Mouse (Mus musculus): Measurements from ENCODE around the gene St14. TPM values are rescaled to one million over a fixed set of nuclear protein-coding genes. Genes with fewer than 3 reads are reported as not detected.
"Not testable (repeated sequence)": the region's sequence is repeated elsewhere in the genome, so short reads cannot be mapped to it uniquely, and the experiment has no call there.

St14 gene
- polyA plus RNA-seq, 1 experiment from 2014 or later = 0.99 TPM

DNA sequence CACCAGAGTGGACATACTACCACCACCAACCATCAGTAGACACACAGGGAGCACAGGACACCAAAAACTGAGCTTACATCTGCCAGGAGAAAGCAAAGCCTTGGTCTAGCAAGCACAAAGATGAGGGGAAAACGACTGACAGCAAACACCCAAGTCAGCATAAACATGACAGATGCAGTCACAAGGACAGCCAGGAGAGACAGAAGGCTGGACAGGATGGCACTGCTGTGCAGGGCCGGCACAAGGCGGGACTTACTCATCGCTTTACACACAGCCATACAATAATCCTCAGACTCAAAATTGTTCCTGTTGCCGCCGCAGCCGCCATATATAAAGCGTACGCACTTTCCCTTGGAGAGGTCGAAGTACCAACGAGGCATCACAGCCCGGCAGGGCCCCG is 35.7 kb upstream of the St14 start:
- no peak overlapping the region for H3K9ac ChIP-seq (replicated peaks)
- TF ChIP-seq CTCF (IDR thresholded peaks at IDR 0.05; ENCODE audit: low read depth) = no peak
- peaks cover 43% of the 10 kb centered on the region for H3K36me3 ChIP-seq (replicated peaks; ENCODE audit: insufficient read depth, low read length)
- no peak for ATAC-seq
- H3K9me3 ChIP-seq (ENCODE audit: low read length) = no peaks in the 10 kb centered on the region
- no peak overlapping the region for H3K4me3 ChIP-seq (ENCODE audit: low read depth, low read length)
- H3K27me3 ChIP-seq (ENCODE audit: insufficient read depth, low read length) = no peaks in the 10 kb centered on the region
- 89% methylated on average over 13 of the region's 13 CpGs for WGBS (ENCODE audit: insufficient replicate concordance)
- H3K4me1 ChIP-seq (ENCODE audit: insufficient read depth) = no peaks in the 10 kb centered on the region
- DNase-seq = no peak
- H3K27ac ChIP-seq (ENCODE audit: low read depth) = no peak overlapping the region
- H3K4me2 ChIP-seq (ENCODE audit: low read depth, low read length) = no peak overlapping the region

DNA sequence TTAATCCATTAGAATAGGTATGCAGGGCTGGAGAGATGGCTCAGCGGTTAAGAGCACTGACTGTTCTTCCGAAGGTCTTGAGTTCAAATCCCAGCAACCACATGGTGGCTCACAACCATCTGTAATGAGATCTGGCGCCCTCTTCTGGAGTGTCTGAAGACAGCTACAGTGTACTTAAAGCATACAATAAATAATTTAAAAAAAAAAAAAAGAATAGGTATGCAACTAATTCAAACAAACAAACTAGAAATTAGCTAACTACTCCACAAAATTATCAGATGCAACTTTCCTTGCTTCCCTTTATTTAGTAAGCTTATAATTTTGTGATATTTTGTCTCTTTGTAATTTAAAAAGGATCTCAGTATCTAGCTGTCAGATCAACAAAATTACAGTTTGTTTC is 33.9 kb upstream of the St14 start:
- H3K36me3 ChIP-seq (replicated peaks; ENCODE audit: insufficient read depth, low read length) = peaks cover 60% of the 10 kb centered on the region
- H3K4me2 ChIP-seq (ENCODE audit: low read depth, low read length); H3K9me3 ChIP-seq (ENCODE audit: low read length); H3K9ac ChIP-seq (replicated peaks); H3K27ac ChIP-seq (ENCODE audit: low read depth); H3K4me3 ChIP-seq (ENCODE audit: low read depth, low read length); ATAC-seq; H3K27me3 ChIP-seq (ENCODE audit: insufficient read depth, low read length); H3K4me1 ChIP-seq (ENCODE audit: insufficient read depth); DNase-seq: not testable (repeated sequence)
- 76% methylated on average over 3 of the region's 3 CpGs for WGBS (ENCODE audit: insufficient replicate concordance)
- TF ChIP-seq CTCF (IDR thresholded peaks at IDR 0.05; ENCODE audit: low read depth) = 0 out of 2 replicates have a peak, but pooled peaks have one; percentile 18

DNA sequence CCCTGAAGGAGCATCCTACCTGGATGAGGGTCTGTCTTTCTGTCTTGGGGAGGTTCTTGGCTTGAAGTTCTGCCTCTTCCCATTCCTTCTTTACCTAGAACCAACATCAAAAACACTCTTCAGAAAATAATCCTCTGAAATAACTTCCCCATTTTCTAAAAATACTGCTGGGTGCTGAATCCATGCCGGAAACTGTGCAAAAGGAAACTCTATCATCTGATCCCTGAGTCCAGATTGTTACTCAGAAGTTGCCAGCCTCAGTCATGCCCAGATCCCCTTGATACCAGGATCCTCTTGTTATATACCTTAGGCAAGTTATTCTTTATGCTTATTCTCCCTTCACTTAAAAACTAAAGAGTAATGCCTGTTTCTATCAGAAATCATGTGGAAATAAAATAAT is 31.7 kb upstream of the St14 start:
- peaks cover 58% of the 10 kb centered on the region for H3K36me3 ChIP-seq (replicated peaks; ENCODE audit: insufficient read depth, low read length)
- WGBS (ENCODE audit: insufficient replicate concordance) = 31% methylated on average over 1 of the region's 1 CpGs
- H3K9me3 ChIP-seq (ENCODE audit: low read length) = no peaks in the 10 kb centered on the region
- peak overlapping the region; percentile 44; the same call in 1 of the 2 replicates for H3K27ac ChIP-seq (ENCODE audit: low read depth)
- ATAC-seq (no peak), DNase-seq (no peak)
- H3K4me2 ChIP-seq (ENCODE audit: low read depth, low read length) = no peak overlapping the region
- TF ChIP-seq CTCF (IDR thresholded peaks at IDR 0.05; ENCODE audit: low read depth) (no peak), EP300 (IDR thresholded peaks at IDR 0.05; ENCODE audit: low read depth) (no peak)
- H3K27me3 ChIP-seq (ENCODE audit: insufficient read depth, low read length) = no peaks in the 10 kb centered on the region
- no peak overlapping the region for H3K4me3 ChIP-seq (ENCODE audit: low read depth, low read length)
- H3K9ac ChIP-seq (replicated peaks) = no peak overlapping the region
- no peaks in the 10 kb centered on the region for H3K4me1 ChIP-seq (ENCODE audit: insufficient read depth)

DNA sequence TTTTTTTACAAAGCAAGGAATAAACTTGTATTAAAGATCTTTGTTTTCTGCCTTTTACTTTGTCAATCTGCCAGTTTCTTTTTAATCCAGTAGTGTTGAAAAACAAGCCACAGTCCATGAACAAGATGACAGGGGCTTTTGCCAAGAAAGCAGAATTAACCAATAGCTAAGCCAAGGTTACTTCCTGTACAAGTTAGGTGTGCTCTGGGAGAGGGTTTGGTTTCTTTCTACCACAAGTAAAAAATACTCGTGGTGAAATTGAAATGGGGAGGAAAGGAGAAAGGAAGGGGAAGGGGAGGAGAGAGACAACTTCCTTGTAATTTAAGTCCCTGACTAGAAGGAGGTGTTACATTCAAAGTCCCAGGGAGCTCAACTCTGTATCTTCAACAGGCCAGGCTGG is 31.3 kb upstream of the St14 start:
- peaks cover 58% of the 10 kb centered on the region for H3K36me3 ChIP-seq (replicated peaks; ENCODE audit: insufficient read depth, low read length)
- H3K4me2 ChIP-seq (ENCODE audit: low read depth, low read length) = no peak overlapping the region
- DNase-seq (no peak), ATAC-seq (no peak)
- TF ChIP-seq CTCF (IDR thresholded peaks at IDR 0.05; ENCODE audit: low read depth) = no peak
- no peak for TF ChIP-seq EP300 (IDR thresholded peaks at IDR 0.05; ENCODE audit: low read depth)
- no peaks in the 10 kb centered on the region for H3K4me1 ChIP-seq (ENCODE audit: insufficient read depth)
- H3K4me3 ChIP-seq (ENCODE audit: low read depth, low read length) = no peak overlapping the region
- H3K27me3 ChIP-seq (ENCODE audit: insufficient read depth, low read length) = no peaks in the 10 kb centered on the region
- WGBS (ENCODE audit: insufficient replicate concordance) = 34% methylated on average over 1 of the region's 1 CpGs
- H3K27ac ChIP-seq (ENCODE audit: low read depth) = peak overlapping the region; percentile 44; the same call in 1 of the 2 replicates
- no peak overlapping the region for H3K9ac ChIP-seq (replicated peaks)
- H3K9me3 ChIP-seq (ENCODE audit: low read length) = no peaks in the 10 kb centered on the region

DNA sequence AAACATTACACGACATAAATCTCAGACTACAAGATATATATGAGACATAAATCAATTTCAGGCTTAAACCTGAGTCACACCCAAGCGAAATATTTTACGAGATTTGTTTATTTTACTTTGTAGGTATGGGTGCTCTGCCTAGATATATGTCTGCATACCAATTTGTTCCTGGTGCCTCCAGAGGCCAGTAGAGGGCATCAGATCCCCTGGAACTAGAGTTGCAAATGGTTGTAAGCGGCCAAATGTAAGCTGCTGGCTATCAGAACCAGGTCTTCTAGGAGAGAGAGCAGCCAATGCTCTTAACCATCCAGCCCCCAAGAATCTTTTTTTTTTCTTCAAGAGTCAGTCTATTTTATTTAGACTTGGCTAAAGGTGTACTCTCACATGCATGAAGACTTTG is 28.3 kb upstream of the St14 start:
- Histone ChIP-seq H3K27ac (ENCODE audit: low read depth) (no peak overlapping the region), H3K4me2 (ENCODE audit: low read depth, low read length) (no peak overlapping the region), H3K9me3 (ENCODE audit: low read length) (no peaks in the 10 kb centered on the region), H3K36me3 (replicated peaks; ENCODE audit: insufficient read depth, low read length) (peaks cover 69% of the 10 kb centered on the region), H3K9ac (replicated peaks) (no peak overlapping the region), H3K4me3 (ENCODE audit: low read depth, low read length) (no peak overlapping the region), H3K27me3 (ENCODE audit: insufficient read depth, low read length) (no peaks in the 10 kb centered on the region), H3K4me1 (ENCODE audit: insufficient read depth) (no peaks in the 10 kb centered on the region)
- ATAC-seq (no peak), DNase-seq (peak; percentile 31)
- WGBS (ENCODE audit: insufficient replicate concordance) = 87% methylated on average over 4 of the region's 4 CpGs
- peak; percentile 66 for TF ChIP-seq CTCF (IDR thresholded peaks at IDR 0.05; ENCODE audit: low read depth)
- no peak for TF ChIP-seq EP300 (IDR thresholded peaks at IDR 0.05; ENCODE audit: low read depth)

DNA sequence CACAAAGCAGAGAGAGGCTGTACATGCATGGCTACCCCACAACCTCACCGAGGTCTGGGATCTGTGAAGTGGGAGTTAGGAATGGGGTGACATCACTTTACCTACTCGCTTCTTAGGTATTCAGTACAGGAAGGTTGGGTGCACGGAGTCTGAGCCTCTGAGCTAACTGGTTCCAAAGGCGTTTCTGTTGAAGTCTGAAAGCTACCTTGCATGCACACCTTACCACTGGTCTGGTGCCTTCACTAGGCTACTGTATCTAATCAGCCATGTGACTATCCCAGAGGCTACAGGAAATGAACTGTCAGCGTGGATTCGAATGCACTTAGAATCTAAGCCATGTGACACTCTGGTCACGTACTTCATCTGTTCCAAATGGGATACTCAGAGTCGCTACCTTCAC is 24.9 kb upstream of the St14 start:
- Histone ChIP-seq H3K4me1 (ENCODE audit: insufficient read depth) (no peaks in the 10 kb centered on the region), H3K27ac (ENCODE audit: low read depth) (no peak overlapping the region), H3K9ac (replicated peaks) (no peak overlapping the region), H3K4me2 (ENCODE audit: low read depth, low read length) (no peak overlapping the region), H3K36me3 (replicated peaks; ENCODE audit: insufficient read depth, low read length) (peaks cover 68% of the 10 kb centered on the region), H3K4me3 (ENCODE audit: low read depth, low read length) (no peak overlapping the region), H3K27me3 (ENCODE audit: insufficient read depth, low read length) (no peaks in the 10 kb centered on the region), H3K9me3 (ENCODE audit: low read length) (no peaks in the 10 kb centered on the region)
- WGBS (ENCODE audit: insufficient replicate concordance) = 88% methylated on average over 8 of the region's 8 CpGs
- ATAC-seq (no peak), DNase-seq (no peak)
- TF ChIP-seq EP300 (IDR thresholded peaks at IDR 0.05; ENCODE audit: low read depth) = no peak
- TF ChIP-seq CTCF (IDR thresholded peaks at IDR 0.05; ENCODE audit: low read depth) = no peak

DNA sequence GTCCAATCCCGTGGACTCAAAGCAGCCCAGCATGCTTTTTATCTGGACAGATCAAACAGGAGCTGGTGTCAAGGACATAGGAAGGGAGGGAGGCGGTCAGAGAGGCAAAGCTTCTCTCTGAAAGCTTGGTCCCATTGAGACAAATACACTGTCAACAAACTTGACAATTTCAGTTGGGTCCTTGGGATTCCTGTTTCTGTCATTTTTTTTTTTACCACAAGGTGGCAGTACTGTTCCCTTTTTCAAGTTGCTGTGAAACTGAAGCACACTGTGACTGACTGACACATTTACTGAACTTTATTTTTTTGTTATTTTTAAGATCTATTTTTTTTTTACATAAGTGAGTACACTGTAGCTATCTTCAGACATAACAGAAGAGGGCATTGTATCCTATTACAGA is 19.4 kb upstream of the St14 start:
- TF ChIP-seq EP300 (IDR thresholded peaks at IDR 0.05; ENCODE audit: low read depth) (no peak), CTCF (IDR thresholded peaks at IDR 0.05; ENCODE audit: low read depth) (peak; percentile 78)
- DNase-seq (no peak), ATAC-seq (no peak)
- Histone ChIP-seq H3K4me2 (ENCODE audit: low read depth, low read length) (no peak overlapping the region), H3K27me3 (ENCODE audit: insufficient read depth, low read length) (no peaks in the 10 kb centered on the region), H3K36me3 (replicated peaks; ENCODE audit: insufficient read depth, low read length) (peaks cover 61% of the 10 kb centered on the region), H3K4me3 (ENCODE audit: low read depth, low read length) (no peak overlapping the region), H3K9me3 (ENCODE audit: low read length) (no peaks in the 10 kb centered on the region), H3K4me1 (ENCODE audit: insufficient read depth) (no peaks in the 10 kb centered on the region), H3K27ac (ENCODE audit: low read depth) (no peak overlapping the region), H3K9ac (replicated peaks) (no peak overlapping the region)
- WGBS (ENCODE audit: insufficient replicate concordance) = 66% methylated on average over 2 of the region's 2 CpGs

Measured in liver, postnatal 0 days (tissue).